Mouse (Mus musculus): ENCODE data around the gene Bcl7a. TPM values are rescaled to one million over a fixed set of nuclear protein-coding genes. Genes with fewer than 3 reads are reported as not detected.

Bcl7a gene
- total and polyA plus RNA-seq, 2 experiments from 2014 or later, result 25.6 to 42.6 TPM

- DNase-seq (ENCODE audit: low spot score), result no peak
- TF ChIP-seq CTCF (IDR thresholded peaks at IDR 0.05; ENCODE audit: low read depth), result no peak
- Histone ChIP-seq H3K4me2 (ENCODE audit: low read depth, low read length) (no peak overlapping the region), H3K27me3 (ENCODE audit: insufficient read depth, low read length) (no peaks in the 10 kb centered on the region), H3K4me1 (ENCODE audit: insufficient read depth, low read length) (no peaks in the 10 kb centered on the region), H3K4me3 (ENCODE audit: low read length) (no peak overlapping the region), H3K27ac (no peak overlapping the region), H3K9ac (replicated peaks; ENCODE audit: low read length) (no peak overlapping the region), H3K9me3 (ENCODE audit: low read length) (no peaks in the 10 kb centered on the region), H3K36me3 (ENCODE audit: insufficient read depth, low read length) (no peaks in the 10 kb centered on the region)
- 80% methylated on average over 8 of the region's 8 CpGs for WGBS
- ATAC-seq, result no peak
Measured at GRCm38 (mm10) chr5:123382686-123383085, 39.1 kb downstream of the Bcl7a start.

GRCm38 (mm10) chr5:123388452-123388851, 44.8 kb downstream of the Bcl7a start:
- DNase-seq (ENCODE audit: low spot score) (no peak), ATAC-seq (no peak)
- H3K4me1 ChIP-seq (ENCODE audit: insufficient read depth, low read length), result no peaks in the 10 kb centered on the region
- no peak for TF ChIP-seq CTCF (IDR thresholded peaks at IDR 0.05; ENCODE audit: low read depth)
- H3K4me2 ChIP-seq (ENCODE audit: low read depth, low read length), result no peak overlapping the region
- no peaks in the 10 kb centered on the region for H3K36me3 ChIP-seq (ENCODE audit: insufficient read depth, low read length)
- no peak overlapping the region for H3K4me3 ChIP-seq (ENCODE audit: low read length)
- no peak overlapping the region for H3K27ac ChIP-seq
- H3K9me3 ChIP-seq (ENCODE audit: low read length), result no peaks in the 10 kb centered on the region
- H3K27me3 ChIP-seq (ENCODE audit: insufficient read depth, low read length), result no peaks in the 10 kb centered on the region
- no peak overlapping the region for H3K9ac ChIP-seq (replicated peaks; ENCODE audit: low read length)
- 25% methylated on average over 3 of the region's 3 CpGs for WGBS

- Histone ChIP-seq H3K4me3 (ENCODE audit: low read length) (peak overlapping the region; percentile 39), H3K27ac (no peak overlapping the region), H3K4me1 (ENCODE audit: insufficient read depth, low read length) (peaks cover 3% of the 10 kb centered on the region), H3K9ac (replicated peaks; ENCODE audit: low read length) (peak overlapping the region; percentile 46), H3K4me2 (ENCODE audit: low read depth, low read length) (peak overlapping the region; percentile 73), H3K27me3 (ENCODE audit: insufficient read depth, low read length) (no peaks in the 10 kb centered on the region), H3K36me3 (ENCODE audit: insufficient read depth, low read length) (no peaks in the 10 kb centered on the region), H3K9me3 (ENCODE audit: low read length) (no peaks in the 10 kb centered on the region)
- ATAC-seq, result no peak
- WGBS, result 2% methylated on average over 17 of the region's 17 CpGs
- no peak for TF ChIP-seq CTCF (IDR thresholded peaks at IDR 0.05; ENCODE audit: low read depth)
- peak; percentile 14 for DNase-seq (ENCODE audit: low spot score)
Measured at GRCm38 (mm10) chr5:123390536-123391441, 47.2 kb downstream of the Bcl7a start.

- Histone ChIP-seq H3K27ac (no peak overlapping the region), H3K9me3 (ENCODE audit: low read length) (no peaks in the 10 kb centered on the region), H3K4me1 (ENCODE audit: insufficient read depth, low read length) (peaks cover 9% of the 10 kb centered on the region), H3K27me3 (ENCODE audit: insufficient read depth, low read length) (no peaks in the 10 kb centered on the region), H3K4me2 (ENCODE audit: low read depth, low read length) (peak overlapping the region; percentile 73), H3K9ac (replicated peaks; ENCODE audit: low read length) (peak overlapping the region; percentile 46), H3K36me3 (ENCODE audit: insufficient read depth, low read length) (no peaks in the 10 kb centered on the region), H3K4me3 (ENCODE audit: low read length) (peak overlapping the region; percentile 39)
- no peak for TF ChIP-seq CTCF (IDR thresholded peaks at IDR 0.05; ENCODE audit: low read depth)
- DNase-seq (ENCODE audit: low spot score) (peak; percentile 84), ATAC-seq (peak; percentile 62)
- WGBS, result 4% methylated on average over 5 of the region's 5 CpGs
Measured at GRCm38 (mm10) chr5:123391442-123391809, 47.8 kb downstream of the Bcl7a start.

GRCm38 (mm10) chr5:123393786-123394302, 50.2 kb downstream of the Bcl7a start:
- H3K4me1 ChIP-seq (ENCODE audit: insufficient read depth, low read length), result peaks cover 28% of the 10 kb centered on the region
- no peaks in the 10 kb centered on the region for H3K36me3 ChIP-seq (ENCODE audit: insufficient read depth, low read length)
- ATAC-seq (no peak), DNase-seq (ENCODE audit: low spot score) (no peak)
- H3K9me3 ChIP-seq (ENCODE audit: low read length), result no peaks in the 10 kb centered on the region
- peak overlapping the region; percentile 65 for H3K27ac ChIP-seq
- no peak for TF ChIP-seq CTCF (IDR thresholded peaks at IDR 0.05; ENCODE audit: low read depth)
- peak overlapping the region; percentile 84 for H3K4me2 ChIP-seq (ENCODE audit: low read depth, low read length)
- H3K4me3 ChIP-seq (ENCODE audit: low read length), result peak overlapping the region; percentile 68
- WGBS, result 25% methylated on average over 5 of the region's 5 CpGs
- H3K9ac ChIP-seq (replicated peaks; ENCODE audit: low read length), result peak overlapping the region; percentile 84; the same call in 1 of the 2 replicates
- no peaks in the 10 kb centered on the region for H3K27me3 ChIP-seq (ENCODE audit: insufficient read depth, low read length)

GRCm38 (mm10) chr5:123394303-123394956, 50.8 kb downstream of the Bcl7a start, which contains the start of gene Mlxip:
Mlxip (plus strand) TSS chr5:123394798.
- H3K4me1 ChIP-seq (ENCODE audit: insufficient read depth, low read length), result peaks cover 28% of the 10 kb centered on the region
- H3K27ac ChIP-seq, result peak within 1 kb of the TSS; percentile 65
- peak within 1 kb of the TSS; percentile 68 for H3K4me3 ChIP-seq (ENCODE audit: low read length)
- ATAC-seq (peak; percentile 95), DNase-seq (ENCODE audit: low spot score) (peak; percentile 95)
- no peaks in the 10 kb centered on the region for H3K27me3 ChIP-seq (ENCODE audit: insufficient read depth, low read length)
- H3K4me2 ChIP-seq (ENCODE audit: low read depth, low read length), result peak within 1 kb of the TSS; percentile 84
- no peaks in the 10 kb centered on the region for H3K36me3 ChIP-seq (ENCODE audit: insufficient read depth, low read length)
- under 1% methylated on average over 33 of the region's 50 CpGs for WGBS
- peak within 1 kb of the TSS; percentile 84 for H3K9ac ChIP-seq (replicated peaks; ENCODE audit: low read length)
- TF ChIP-seq CTCF (IDR thresholded peaks at IDR 0.05; ENCODE audit: low read depth), result 0 out of 2 replicates have a peak, but pooled peaks have one; percentile 22
- no peaks in the 10 kb centered on the region for H3K9me3 ChIP-seq (ENCODE audit: low read length)
